Mouse (Mus musculus) c-Kit-positive CD71-positive TER-119-negative erythroid progenitor cells, embryonic 14.5 days (primary cell): ENCODE results near the gene Olfr873.
"Not testable (repeated sequence)": the region's sequence is repeated elsewhere in the genome, so short reads cannot be mapped to it uniquely, and the experiment has no call there.

ENCODE experiments used
- DNase-seq: peaks from one replicate; pipeline ENCODE4 v3.0.0-alpha.2; 2013; ENCODE audit warnings: low read depth

The Olfr873 gene

DNA sequence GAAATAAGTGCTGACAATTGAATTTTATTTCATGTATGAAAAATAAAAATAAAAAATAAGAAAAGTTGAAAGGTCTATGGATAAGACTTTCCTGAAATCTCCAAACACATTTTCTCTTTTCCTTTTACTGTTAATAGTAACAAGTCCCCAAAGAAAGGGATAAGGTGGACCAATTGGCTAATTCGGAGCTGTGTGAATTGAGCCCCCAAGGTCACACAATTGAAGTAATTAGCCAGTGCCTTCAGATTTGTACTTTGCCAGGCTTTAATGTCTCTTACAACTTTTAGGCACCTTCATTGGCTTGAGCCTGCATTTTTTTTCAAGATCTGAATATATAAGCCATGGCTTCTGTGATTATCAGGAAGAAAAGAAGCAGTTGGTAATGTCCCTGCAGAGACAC, at the start of gene Olfr873:
Olfr873 (plus strand) TSS at position 301 of the 400 bp plus-strand sequence.
- DNase-seq: no peak

DNA sequence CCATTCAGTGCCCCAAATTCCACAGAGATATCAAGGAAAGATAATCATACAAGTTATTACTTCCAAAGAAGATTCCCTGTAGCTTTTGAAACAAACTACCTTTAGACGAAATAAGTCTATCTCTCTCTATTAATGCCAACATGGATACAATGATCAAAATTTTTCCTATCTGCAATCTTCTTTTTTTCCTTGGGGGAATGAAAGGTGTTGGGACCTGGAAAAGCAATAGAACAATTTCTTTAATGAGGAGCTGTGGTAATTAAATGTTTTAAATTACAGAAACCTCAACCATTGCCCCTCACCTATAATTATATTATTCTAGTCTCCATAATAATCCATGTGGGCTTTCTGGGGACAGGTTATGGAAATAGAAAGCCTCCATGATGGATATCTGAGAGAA, 16.3 kb upstream of the Olfr873 start, which contains the start of gene Olfr39:
Olfr39 (plus strand) TSS at position 301 of the 400 bp plus-strand sequence.
- DNase-seq: no peak

DNA sequence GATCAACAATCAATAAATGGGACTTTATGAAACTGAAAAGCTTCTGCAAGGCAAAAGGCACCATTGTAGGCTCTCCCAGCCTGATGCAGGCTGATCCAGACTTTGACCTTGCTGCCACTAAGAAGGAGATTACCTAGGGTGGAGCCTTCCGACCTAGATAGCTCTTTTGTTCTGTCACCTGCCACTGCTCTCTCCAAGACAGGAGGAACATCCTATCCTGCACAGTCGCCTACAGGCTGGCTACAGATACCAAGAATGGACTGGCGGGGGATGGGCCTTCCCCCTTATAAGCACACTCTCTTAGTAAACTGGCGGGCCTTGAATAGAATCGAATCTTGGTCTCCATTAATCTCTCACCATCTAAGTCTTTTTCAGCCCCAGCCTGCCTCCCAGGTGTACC, 2.8 kb upstream of the Olfr873 start:
- DNase-seq: not testable (repeated sequence)

DNA sequence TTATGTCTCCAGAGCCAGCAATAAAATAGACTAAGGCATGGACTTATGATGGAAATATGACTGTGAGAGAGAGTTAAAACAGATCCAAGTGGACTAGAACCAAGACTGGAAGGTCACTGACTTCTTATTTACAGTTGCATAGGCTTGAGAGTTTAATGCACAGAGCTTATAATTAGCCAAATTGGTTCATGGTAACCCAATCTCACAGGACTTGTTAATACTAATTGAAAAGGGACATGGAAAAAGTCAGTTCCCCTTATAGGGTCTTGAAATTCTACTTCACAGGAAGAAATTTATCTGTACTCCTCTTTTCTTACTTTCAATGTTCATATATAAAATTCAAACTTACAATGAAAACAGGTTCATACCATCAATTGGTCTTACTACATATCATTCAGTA, 37.7 kb downstream of the Olfr873 start, which contains the start of gene Olfr18:
Olfr18 (minus strand) TSS at position 101 of the 400 bp plus-strand sequence.
- no peak for DNase-seq

DNA sequence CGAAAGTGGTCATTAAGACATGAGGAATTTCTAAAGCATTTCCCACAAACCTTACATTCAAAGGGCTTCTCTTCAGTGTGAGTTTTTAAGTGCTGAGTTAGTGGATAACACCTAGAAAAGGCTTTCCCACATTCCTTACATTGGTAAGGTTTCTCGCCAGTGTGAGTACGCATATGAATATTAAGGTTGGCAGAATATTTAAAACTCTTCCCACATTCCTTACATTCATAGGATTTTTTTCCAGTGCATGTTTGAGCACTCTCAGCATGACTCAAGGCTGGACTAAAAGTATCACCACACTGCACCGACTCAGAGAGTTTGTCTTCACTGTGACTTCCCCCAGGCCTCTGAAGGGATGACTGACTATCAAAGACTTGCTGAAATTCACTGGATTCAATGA, 50.2 kb downstream of the Olfr873 start:
- no peak for DNase-seq
